Mouse (Mus musculus) ZHBTc4 (cell line): ENCODE results near the gene Fastk.

Experiments
- DNase-seq: peaks from one replicate; pipeline ENCODE4 v3.0.0-alpha.2; 2011; ENCODE audit warnings: low read depth, low spot score

Gene Fastk

DNA sequence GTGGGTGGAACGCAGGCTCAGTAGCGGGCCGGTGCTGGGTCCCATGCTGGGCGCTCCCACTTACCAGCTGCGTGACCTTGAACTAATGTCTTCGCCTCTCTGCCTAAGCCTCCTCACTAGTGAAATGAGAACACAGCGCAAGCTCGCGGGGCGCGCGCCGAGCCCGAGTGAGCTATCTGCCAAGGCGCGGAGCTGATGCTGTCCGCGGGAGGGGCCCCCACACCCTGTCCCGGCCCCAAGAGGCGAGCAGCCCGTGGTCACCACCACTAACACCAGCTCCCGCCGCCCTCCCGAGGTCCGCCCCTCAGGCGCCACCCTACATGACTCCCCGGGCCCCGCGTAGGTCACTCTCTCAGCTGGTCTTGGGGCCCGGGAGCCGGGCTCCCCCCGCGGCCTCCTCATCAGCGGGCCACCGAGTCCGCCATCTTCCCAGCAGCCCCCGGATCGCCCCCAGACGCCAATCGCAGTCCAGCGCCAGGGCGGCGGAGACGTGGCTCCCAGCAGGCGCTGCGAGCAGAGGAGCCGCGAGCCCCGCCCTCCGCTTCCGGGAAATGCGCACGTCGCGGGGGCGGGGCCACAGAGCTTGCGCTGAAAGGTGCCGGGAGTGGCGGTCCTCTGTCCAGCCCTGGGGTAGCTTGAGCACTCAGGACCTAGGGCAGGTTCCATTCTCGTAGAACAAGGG lies at the start of gene Fastk:
Gene Fastk, minus strand, starts transcription at position 542 of the 682 bp plus-strand sequence.
- peak; percentile 96 for DNase-seq

DNA sequence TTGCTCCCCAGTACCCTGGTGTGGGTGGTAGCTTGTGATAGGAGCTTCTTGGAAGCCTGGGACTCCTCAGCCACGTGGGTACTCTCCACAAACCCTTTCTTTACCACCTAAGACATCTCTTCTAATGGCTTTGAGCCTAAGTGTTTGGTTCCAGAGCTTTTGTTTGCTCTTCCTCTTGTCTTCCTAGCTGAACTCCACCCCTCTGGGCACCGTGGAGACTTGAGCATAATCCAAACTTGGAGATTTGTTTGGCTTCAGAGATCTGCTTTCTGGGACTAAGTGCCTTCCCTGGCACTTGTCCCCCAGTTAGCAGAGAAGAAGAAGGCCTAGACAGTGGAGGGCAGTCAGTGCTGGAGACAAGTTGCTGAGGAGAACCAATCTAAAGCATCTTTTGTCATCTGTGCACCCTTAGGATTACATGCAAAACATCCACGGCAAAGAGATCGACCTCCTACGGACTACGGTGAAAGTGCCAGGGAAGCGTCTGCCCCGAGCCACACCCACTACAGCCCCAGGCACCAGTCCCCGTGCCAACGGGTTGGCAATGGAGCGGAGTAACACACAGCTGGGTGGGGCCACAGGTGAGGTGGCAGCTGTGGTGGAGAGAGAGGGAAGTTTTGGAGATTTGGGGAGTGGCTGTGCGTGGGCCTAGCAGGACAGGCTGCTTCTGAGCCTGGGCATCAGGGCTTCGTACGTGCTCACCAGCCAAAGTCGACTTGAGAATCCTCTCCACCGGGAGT lies 47.6 kb upstream of the Fastk start:
- no peak for DNase-seq

DNA sequence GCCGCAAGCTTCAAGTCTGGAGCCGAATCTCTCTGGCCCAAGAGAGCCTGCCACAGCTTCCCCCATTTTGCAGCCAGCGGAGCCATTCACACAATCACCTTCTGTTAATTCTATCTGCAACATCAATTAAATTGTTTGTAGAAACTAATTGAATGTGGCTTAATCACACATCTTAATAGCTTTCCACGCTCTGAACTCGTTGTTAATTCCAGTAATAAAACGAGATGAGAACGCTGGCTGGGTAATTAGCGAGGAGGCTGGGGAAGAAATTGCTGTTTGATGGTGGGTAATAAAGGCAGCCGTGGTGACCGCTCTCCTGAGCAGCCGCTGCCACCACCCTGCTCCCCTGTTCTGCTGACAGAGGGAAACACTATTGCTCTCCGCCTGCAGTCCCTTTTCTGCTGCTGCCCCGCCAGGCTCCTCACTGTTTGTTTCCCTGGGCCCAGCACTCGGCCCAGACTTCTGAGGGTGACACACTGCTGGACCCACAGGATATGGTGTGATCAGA lies 45.4 kb upstream of the Fastk start:
- DNase-seq: no peak

DNA sequence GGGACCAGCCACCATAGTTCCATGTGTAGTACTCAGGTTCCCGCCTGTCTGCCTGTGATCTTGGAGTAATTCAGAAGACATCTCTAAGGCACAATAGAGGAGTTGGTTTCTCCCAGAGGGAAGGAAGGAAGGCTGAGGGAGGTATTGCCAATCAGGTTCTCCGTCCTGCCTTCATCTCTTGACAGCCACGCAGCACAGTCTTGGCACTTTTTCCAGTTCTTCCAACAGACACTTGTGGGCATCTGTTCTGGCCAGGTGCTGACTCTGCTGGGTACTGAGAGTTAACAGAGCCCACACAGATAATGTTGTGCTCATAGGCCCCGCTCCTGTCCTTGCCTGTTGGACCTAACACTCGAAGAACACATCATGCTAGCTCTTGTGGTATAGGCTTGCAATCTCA lies 41.7 kb upstream of the Fastk start:
- no peak for DNase-seq

DNA sequence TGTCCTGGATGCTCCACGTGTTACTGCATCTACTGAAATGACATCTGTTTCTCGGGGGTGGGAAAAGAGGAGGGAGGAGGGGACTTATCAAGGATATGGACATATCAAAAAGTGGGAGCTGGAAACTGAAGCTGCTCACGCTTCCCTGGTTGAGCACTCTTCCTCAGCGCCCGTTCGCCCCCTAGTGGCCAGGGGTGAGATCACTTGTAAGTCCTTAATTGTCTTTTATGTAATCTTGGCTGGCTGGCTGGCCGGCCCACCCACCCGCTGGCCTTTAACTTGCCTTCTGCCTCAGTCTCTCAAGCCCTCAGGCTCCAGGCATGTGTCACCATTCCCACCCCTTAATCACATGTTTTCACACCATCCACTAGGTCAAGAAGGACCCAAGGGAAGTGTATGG lies 41.0 kb upstream of the Fastk start:
- DNase-seq: peak; percentile 90

DNA sequence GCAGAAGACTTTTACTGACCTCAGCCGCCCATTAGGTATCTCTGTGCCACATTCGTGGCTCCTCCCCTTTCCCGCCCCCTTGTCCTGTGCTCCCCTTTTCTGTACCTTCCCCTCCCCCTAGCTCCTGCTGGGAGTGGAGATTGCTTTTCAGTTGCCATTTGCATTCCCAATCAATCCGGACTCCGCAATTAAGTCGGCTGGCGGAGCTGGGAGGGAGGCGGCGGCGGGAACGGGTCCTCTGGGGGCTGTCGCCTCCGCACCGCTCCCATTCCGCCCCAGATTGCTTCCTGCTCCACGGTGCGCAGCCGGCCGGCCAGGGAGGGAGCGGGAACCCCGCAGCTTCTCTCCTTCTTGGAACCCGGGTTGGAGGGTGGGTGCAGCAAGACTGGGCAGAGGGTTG lies 39.9 kb upstream of the Fastk start:
- peak; percentile 64 for DNase-seq

DNA sequence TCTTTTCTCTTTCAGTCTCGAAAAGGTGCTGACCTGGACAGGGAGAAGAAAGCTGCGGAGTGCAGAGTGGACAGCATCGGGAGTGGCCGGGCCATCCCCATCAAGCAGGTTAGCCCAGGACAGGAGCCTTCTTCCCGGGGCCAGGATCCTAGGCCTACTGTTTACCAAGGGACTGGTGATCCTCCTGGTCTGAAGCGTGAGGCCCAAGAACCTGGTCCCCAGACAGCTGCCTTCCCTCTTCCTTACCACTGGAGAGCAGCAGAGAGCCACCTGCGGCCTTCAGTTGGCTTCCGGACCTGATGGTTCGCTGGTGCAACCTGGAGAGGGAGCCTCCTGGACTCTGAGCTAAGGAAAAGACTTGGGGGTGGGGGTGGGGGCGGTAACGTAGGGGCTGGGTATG lies 38.2 kb upstream of the Fastk start:
- DNase-seq: peak; percentile 91

DNA sequence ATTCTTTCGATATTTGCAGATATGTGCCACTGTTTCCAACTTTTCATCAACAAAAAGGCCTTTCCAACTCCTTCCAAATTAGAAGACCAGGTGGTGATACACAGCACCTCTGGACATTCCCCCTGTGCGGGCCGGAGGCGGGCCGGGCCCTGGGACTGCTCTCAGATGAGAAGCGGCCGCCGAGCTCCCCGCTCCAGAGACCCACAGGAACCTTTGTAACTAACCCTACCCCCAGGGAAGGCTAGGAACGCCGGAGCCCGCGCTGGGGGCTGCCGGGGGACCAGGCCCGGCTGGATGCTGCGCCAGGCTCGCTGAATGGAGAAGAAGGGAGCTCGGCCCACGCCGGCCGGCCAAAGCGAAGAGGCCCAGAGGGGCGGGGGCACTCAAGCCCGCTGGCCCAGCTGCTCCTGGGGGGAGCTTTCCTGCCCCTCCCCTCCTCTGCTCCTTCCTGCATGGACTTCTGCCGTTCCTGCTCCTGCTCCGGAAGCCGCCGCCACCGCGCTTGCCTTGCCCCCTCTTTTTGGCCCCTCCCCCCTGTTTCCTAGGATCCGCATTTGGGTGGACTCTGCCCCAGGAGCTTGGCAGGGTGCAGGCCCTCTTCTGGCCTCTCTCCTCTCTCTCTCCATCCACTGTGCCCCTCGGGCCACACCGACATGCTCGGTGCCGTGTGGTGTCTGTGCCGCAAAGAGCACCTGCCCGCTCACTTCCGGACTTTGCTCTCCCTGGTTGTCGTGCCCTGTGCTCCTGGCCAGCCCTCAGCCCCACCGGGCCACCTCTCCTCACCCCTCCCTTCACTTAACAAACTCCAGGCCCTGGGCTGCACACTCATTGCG lies 37.4 kb upstream of the Fastk start:
- DNase-seq: peak; percentile 69

DNA sequence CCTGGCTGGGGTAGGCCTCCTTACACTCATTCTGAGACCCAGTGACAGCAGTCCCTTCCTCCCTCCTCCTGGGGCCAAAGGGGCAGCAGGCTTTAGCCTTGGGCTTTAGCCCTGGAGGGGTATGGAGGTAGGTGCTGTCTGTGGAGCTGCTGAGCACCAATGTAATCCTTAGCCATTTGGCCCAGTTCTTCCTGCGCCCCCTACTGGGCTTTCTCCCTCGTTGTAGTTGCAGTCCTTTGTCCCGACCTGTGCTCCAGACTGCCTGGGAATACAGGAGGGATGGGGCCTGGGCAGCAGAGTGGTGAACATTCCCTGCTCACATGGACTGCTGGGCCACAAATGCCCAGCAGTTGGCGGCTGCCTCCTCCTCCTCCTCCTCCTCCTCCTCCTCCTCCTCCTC lies 36.6 kb upstream of the Fastk start:
- DNase-seq: peak; percentile 92

DNA sequence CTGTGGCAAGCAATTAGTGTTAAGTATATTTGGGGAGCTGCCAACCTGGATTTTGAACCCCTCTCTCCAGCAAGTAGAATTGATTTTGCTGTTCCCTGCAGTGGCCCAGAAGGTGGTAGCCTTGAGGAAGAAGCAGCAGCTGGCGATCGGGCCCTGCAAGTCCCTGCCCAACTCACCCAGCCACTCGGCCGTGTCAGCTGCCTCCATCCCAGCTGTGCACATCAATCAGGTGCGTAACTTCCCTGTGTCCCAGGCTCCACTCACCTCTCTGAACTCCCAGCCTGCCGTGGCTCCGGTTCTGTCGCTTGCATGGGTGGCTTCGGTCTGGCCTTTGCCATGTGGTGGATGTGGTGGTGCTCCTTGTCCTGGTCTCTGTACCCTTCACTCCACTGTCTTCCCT lies 32.8 kb upstream of the Fastk start:
- DNase-seq: no peak

DNA sequence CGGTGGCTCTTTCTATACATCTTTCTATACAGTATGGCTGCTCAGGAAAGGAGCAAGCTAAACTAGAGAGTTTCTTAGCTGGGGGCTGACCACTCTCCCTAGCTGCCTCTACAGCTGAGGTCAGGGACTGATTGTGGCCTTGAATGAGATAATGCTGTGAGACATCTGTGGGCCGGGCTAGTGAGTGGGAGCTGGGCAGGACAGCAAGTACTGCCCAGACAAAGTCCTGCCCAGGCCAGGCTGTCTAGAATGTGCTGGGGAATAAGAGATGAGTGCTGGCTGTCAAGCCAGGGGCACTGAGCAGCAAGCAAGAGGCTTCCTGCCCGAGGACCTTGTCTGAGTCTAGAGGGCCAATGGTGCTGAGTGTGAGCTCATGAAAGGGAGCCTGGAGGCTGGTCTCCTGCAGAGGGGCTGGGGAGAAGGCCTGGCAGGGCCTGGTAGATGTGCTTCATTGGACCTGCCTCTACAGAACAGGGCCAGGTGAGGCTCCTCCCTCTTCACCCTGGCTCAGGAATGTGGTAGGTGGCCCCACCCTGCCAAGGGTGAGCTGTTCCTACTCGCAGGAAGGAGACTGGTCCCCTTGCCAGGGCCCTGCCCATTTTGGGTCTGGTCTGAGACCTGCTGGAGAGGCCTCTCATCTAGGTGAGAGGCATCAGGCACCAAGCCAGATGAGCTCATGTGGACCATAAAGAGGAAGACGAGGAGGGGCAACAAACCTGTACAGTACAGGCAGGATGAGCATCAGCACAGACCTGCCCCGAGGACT lies 30.6 kb upstream of the Fastk start:
- DNase-seq: peak; percentile 33

DNA sequence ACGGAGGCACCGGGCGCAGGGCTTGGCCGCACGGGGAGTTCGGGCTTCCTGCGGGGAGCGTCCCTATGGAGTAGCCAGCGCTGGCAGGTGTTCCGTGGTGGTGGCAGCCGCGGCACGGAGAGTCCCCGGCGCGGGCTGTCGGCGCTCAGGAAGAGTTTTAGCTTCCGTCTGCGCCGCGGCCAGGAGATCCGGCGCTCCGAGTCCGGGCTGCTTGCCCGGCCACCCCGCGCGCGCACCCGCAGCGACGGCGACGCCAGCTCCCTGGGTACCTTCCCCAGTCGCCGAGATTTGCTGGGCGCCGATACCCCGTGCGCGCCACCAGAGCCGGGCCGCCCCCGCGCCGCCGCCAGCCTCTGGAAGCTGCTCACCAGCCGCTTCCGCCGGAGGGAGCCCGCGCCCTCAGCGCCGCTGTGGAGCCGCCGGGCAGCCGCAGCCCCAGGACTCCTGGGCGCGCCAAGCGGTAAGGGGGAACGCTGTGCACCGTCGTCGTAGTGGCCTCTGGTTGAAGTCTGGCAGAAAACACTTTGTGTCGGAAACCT lies 29.7 kb upstream of the Fastk start:
- DNase-seq: peak; percentile 70

DNA sequence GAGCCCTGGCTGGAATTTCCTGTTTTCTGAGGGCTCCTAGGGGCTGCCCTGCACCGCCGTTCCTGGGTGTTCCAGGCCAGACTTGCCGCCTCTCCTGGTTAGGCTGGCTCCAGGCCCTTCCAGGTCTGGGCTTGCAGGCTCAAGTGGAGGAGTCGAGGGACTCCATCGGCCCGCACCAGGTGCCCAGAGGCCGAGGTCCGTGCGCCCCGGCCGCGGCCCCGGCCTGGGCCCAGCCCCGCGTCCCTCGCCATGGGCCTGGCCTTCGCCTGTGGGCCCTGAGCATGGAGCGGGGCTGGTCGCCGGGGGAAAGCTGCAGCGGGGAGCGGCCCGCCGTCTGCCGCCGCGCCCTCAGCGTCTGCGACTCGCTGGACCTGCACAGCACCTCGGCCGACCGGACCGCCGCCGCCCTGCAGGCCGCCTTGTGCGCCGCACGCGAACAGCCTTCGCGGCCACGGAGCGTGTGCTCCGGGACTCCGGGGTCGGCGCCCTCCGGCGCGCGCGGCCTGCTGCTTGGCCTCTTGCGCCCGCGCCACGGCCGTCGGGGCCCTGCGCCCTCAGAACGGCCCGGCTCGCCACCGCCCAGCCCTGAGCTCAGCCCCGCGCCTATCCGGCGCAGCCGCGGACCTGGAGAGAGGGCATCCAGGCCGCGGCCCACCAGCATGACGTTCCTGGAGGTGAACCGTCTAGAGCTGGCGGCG lies 29.1 kb upstream of the Fastk start:
- peak; percentile 60 for DNase-seq

DNA sequence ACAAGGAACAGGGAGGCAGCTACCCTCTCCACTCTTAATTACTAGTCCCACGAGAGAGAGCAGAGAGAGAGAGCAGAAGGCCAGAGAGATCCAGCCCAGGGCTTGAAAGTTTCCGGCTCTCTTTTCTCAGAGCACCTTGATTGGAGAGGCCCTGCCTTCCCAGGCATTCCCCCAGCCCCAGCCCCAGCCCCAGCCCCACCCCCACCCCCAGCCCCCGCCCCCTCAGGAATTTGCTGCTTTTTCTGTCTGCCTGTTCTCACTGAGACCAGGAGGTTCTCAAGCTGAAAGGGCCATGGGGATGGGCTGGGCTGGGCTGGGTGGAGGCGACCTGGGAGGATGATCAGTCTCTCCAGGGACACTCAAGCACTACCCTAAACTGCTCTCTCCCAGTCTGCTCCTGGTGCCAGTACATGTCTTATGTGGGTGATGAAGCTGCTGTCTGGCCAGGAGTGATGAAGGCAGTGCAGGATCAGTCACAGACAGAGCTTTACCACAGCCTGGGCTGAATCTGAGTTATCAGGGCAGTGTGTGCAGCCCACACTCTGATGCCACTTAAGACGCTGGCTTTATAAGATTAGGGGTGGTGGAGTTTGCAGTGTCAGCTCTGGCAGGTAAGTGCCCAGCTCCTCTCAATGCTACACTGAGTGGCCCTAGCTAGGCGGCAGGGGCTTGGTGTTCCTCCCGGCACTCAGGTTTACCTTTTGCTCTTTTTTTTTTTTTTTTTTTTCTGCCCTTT lies 28.0 kb upstream of the Fastk start:
- DNase-seq: peak; percentile 91

DNA sequence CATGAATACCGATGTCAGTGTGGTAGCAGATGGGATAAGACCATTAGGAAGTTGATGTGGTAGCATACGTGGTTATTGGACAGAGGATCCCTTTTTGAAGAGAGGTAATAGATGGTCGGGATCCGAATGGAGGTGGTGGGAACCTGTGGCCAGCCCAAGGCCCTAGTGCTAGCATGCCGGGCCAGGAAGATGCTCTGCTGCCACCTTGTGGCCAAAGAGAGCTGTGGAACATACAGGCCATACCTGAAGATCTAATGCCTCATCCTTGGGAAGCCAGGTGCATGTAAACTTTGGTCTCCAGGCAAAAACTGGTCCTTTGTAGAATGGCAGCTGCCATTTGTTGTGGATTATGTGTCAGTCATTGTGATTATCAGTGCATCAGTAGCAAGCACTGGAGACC lies 25.5 kb upstream of the Fastk start:
- DNase-seq: peak; percentile 88

DNA sequence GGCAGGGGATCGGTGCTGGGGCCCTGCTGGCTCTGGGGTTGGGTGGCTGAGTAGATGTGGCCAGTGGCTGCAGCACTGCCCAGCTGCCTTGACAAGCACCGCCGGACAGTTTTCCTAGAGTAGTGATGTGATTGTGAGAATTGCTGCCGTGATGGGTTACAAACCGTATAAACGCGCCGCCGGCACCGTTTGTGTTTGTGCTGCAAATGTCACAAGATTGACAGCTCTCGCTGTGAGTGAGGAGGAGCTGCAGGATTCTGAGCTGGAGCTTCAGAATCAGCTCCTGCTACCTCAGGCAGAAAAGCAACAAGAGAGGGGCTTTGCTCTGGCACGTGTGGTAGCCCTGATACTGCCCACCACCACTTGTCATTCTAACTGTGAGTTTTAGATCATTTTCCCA lies 21.7 kb upstream of the Fastk start:
- no peak for DNase-seq

DNA sequence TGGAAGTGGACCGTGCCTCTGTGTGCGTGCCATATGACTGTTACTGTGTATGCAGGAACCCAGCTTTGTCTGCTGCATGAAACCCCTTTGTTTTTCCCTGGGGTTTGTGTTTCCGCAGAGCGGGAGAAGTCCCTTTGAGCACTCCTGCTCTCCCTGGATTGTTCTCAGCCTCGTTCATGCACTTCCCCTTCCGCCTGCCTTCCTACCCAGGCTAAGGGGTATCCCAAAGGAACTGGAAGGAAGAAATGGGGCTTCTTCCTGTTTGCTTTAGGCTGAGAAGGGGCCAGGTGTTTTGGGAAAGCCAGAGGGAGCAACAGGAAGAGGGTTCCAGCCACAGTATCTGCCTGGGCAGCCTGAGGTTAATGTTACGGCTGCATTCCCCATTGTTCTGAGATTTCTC lies 10.5 kb upstream of the Fastk start:
- no peak for DNase-seq

DNA sequence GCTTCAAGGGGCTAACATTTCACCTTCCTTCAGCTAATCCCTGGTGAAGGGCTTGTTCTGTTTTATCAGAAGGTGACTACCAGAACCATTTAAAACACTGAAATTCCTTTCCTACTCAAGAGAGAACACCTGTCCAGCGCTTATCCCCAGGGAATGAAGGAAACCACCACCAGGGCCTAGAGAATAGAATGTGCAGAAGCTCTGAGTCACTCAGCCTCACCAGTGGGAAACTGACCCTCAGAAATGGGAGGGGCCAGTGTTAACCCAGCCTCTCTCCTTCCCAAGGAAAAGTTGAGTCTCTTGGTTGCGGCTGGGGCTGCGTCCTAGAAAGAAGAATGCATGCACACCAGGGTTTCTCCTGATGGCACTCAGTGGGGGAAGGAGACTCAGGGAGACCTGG lies 10.0 kb upstream of the Fastk start:
- peak; percentile 50 for DNase-seq

DNA sequence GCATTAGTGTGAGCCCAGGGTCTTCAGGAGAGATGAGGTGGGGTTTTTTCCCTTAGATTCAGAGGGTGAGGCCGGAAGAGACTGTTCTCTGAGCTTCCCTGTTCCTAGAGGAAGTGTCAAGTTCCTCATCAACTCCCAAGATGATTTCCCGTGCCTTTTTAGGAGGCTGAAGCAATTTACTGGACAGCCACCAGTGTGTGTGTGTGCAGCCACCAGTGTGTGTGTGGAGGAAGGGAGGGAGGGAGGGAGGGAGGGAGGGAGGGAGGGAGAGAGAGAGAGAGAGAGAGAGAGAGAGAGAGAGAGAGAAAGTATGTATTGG lies 8.9 kb upstream of the Fastk start:
- DNase-seq: no peak
